Mouse (Mus musculus): ENCODE results near the gene D6Ertd527e. TPM values are rescaled to one million over a fixed set of nuclear protein-coding genes. Genes with fewer than 3 reads are reported as not detected.
A peak's percentile ranks its signal among the peaks of the same experiment; 100 is the strongest.
"Not testable (repeated sequence)": the region's sequence is repeated elsewhere in the genome, so short reads cannot be mapped to it uniquely, and the experiment has no call there.

The D6Ertd527e gene
- polyA plus RNA-seq, 1 experiment from 2014 or later, result 0.11 TPM

GRCm38 (mm10) chr6:87092476-87092875 lies 12.1 kb upstream of the D6Ertd527e start:
- WGBS, result 89% methylated on average over 5 of the region's 5 CpGs
- peaks cover 37% of the 10 kb centered on the region for H3K36me3 ChIP-seq
- no peak overlapping the region for H3K4me3 ChIP-seq
- ATAC-seq (ENCODE audit: low read depth), result no peak
- no peaks in the 10 kb centered on the region for H3K27me3 ChIP-seq
- peaks cover under 1% of the 10 kb centered on the region; the same call in 1 of the 2 replicates for H3K4me1 ChIP-seq (replicated peaks)
- no peak overlapping the region for H3K27ac ChIP-seq (replicated peaks)
- no peak overlapping the region for H3K9ac ChIP-seq
- no peak overlapping the region for H3K4me2 ChIP-seq
- H3K9me3 ChIP-seq, result no peaks in the 10 kb centered on the region

- H3K4me1 ChIP-seq (replicated peaks); H3K27me3 ChIP-seq; H3K27ac ChIP-seq (replicated peaks); H3K4me3 ChIP-seq; ATAC-seq (ENCODE audit: low read depth); H3K9me3 ChIP-seq; H3K9ac ChIP-seq; H3K4me2 ChIP-seq: not testable (repeated sequence)
- 95% methylated on average over 8 of the region's 8 CpGs for WGBS
- peaks cover 28% of the 10 kb centered on the region for H3K36me3 ChIP-seq
These were observed 10.9 kb upstream of the D6Ertd527e start for GRCm38 (mm10) chr6:87093631-87094030.

- H3K9me3 ChIP-seq, result no peaks in the 10 kb centered on the region
- ATAC-seq (ENCODE audit: low read depth), result no peak
These were observed 5.3 kb upstream of the D6Ertd527e start for GRCm38 (mm10) chr6:87099261-87099660.

GRCm38 (mm10) chr6:87099671-87100296 lies 4.8 kb upstream of the D6Ertd527e start:
- Histone ChIP-seq H3K27ac (replicated peaks) (peak overlapping the region; percentile 67), H3K4me2 (no peak overlapping the region), H3K9me3 (no peaks in the 10 kb centered on the region), H3K4me1 (replicated peaks) (peaks cover 49% of the 10 kb centered on the region), H3K27me3 (no peaks in the 10 kb centered on the region), H3K36me3 (no peaks in the 10 kb centered on the region), H3K9ac (no peak overlapping the region), H3K4me3 (no peak overlapping the region)
- WGBS, result 40% methylated on average over 7 of the region's 7 CpGs
- no peak for ATAC-seq (ENCODE audit: low read depth)

More at GRCm38 (mm10) chr6:87099261-87099660, 5.3 kb upstream of the D6Ertd527e start:
- H3K27me3 ChIP-seq, result no peaks in the 10 kb centered on the region
- WGBS, result 17% methylated on average over 3 of the region's 3 CpGs
- H3K4me2 ChIP-seq, result no peak overlapping the region
- no peak overlapping the region for H3K4me3 ChIP-seq
- H3K27ac ChIP-seq (replicated peaks), result peak overlapping the region; percentile 67
- no peaks in the 10 kb centered on the region for H3K36me3 ChIP-seq
- no peak overlapping the region for H3K9ac ChIP-seq
- peaks cover 49% of the 10 kb centered on the region for H3K4me1 ChIP-seq (replicated peaks)

- no peak for ATAC-seq (ENCODE audit: low read depth)
- Histone ChIP-seq H3K4me1 (replicated peaks) (peaks cover 49% of the 10 kb centered on the region), H3K27ac (replicated peaks) (peak overlapping the region; percentile 67), H3K9ac (no peak overlapping the region), H3K4me3 (no peak overlapping the region), H3K4me2 (no peak overlapping the region), H3K9me3 (no peaks in the 10 kb centered on the region), H3K27me3 (no peaks in the 10 kb centered on the region), H3K36me3 (no peaks in the 10 kb centered on the region)
- 88% methylated on average over 9 of the region's 9 CpGs for WGBS
These were observed 4.1 kb upstream of the D6Ertd527e start for GRCm38 (mm10) chr6:87100297-87101020.

- 18% methylated on average over 12 of the region's 12 CpGs for WGBS
- Histone ChIP-seq H3K9ac (peak overlapping the region; percentile 69), H3K27me3 (no peaks in the 10 kb centered on the region), H3K27ac (replicated peaks) (no peak overlapping the region), H3K4me1 (replicated peaks) (peaks cover 49% of the 10 kb centered on the region), H3K9me3 (no peaks in the 10 kb centered on the region), H3K36me3 (no peaks in the 10 kb centered on the region), H3K4me2 (peak overlapping the region; percentile 60), H3K4me3 (peak overlapping the region; percentile 27)
- ATAC-seq (ENCODE audit: low read depth), result peak; percentile 79
These were observed 3.1 kb upstream of the D6Ertd527e start for GRCm38 (mm10) chr6:87101281-87101954.

- peak overlapping the region; percentile 22; the same call in 1 of the 2 replicates for H3K9ac ChIP-seq
- no peaks in the 10 kb centered on the region for H3K36me3 ChIP-seq
- no peak overlapping the region for H3K4me2 ChIP-seq
- no peak; the same call in 1 of the 2 replicates for ATAC-seq (ENCODE audit: low read depth)
- H3K27me3 ChIP-seq, result no peaks in the 10 kb centered on the region
- H3K9me3 ChIP-seq, result no peaks in the 10 kb centered on the region
- no peak overlapping the region for H3K4me3 ChIP-seq
- H3K4me1 ChIP-seq (replicated peaks), result peaks cover 49% of the 10 kb centered on the region
- H3K27ac ChIP-seq (replicated peaks), result peak overlapping the region; percentile 19; the same call in 1 of the 2 replicates
- 34% methylated on average over 4 of the region's 4 CpGs for WGBS
These were observed 2.6 kb upstream of the D6Ertd527e start for GRCm38 (mm10) chr6:87101955-87102353.

- H3K27ac ChIP-seq (replicated peaks), result peak overlapping the region; percentile 19; the same call in 1 of the 2 replicates
These were observed 2.1 kb upstream of the D6Ertd527e start for GRCm38 (mm10) chr6:87102421-87102911.

GRCm38 (mm10) chr6:87103314-87103713 lies 1.2 kb upstream of the D6Ertd527e start:
- H3K27ac ChIP-seq (replicated peaks), result no peak overlapping the region
- peaks cover 41% of the 10 kb centered on the region for H3K4me1 ChIP-seq (replicated peaks)
- no peak for ATAC-seq (ENCODE audit: low read depth)
- H3K9me3 ChIP-seq, result no peaks in the 10 kb centered on the region
- WGBS, result 88% methylated on average over 1 of the region's 1 CpGs
- no peaks in the 10 kb centered on the region for H3K27me3 ChIP-seq
- H3K9ac ChIP-seq, result no peak overlapping the region
- no peak overlapping the region for H3K4me3 ChIP-seq
- no peak overlapping the region for H3K4me2 ChIP-seq
- no peaks in the 10 kb centered on the region for H3K36me3 ChIP-seq

More at GRCm38 (mm10) chr6:87102421-87102911, 2.1 kb upstream of the D6Ertd527e start:
- Histone ChIP-seq H3K4me3 (no peak overlapping the region), H3K9ac (peak overlapping the region; percentile 22), H3K9me3 (no peaks in the 10 kb centered on the region), H3K36me3 (no peaks in the 10 kb centered on the region), H3K4me2 (no peak overlapping the region), H3K4me1 (replicated peaks) (peaks cover 49% of the 10 kb centered on the region), H3K27me3 (no peaks in the 10 kb centered on the region)
- 46% methylated on average over 7 of the region's 7 CpGs for WGBS
- ATAC-seq (ENCODE audit: low read depth), result no peak

GRCm38 (mm10) chr6:87111493-87111892 lies 6.9 kb downstream of the D6Ertd527e start:
- 73% methylated on average over 1 of the region's 1 CpGs for WGBS
- ATAC-seq (ENCODE audit: low read depth), result no peak

GRCm38 (mm10) chr6:87112125-87112524 lies 7.6 kb downstream of the D6Ertd527e start:
- Histone ChIP-seq H3K4me2 (no peak overlapping the region), H3K36me3 (no peaks in the 10 kb centered on the region), H3K4me1 (replicated peaks) (0 out of 2 replicates have a peak, but pooled peaks cover 8% of the 10 kb centered on the region), H3K27ac (replicated peaks) (no peak overlapping the region), H3K27me3 (no peaks in the 10 kb centered on the region), H3K9me3 (no peaks in the 10 kb centered on the region), H3K4me3 (no peak overlapping the region), H3K9ac (no peak overlapping the region)
- ATAC-seq (ENCODE audit: low read depth), result no peak
- 70% methylated on average over 6 of the region's 6 CpGs for WGBS

More at GRCm38 (mm10) chr6:87111493-87111892, 6.9 kb downstream of the D6Ertd527e start:
- H3K4me2 ChIP-seq, result no peak overlapping the region
- 0 out of 2 replicates have a peak, but pooled peaks cover 7% of the 10 kb centered on the region for H3K4me1 ChIP-seq (replicated peaks)
- H3K27me3 ChIP-seq, result no peaks in the 10 kb centered on the region
- H3K27ac ChIP-seq (replicated peaks), result no peak overlapping the region
- H3K36me3 ChIP-seq, result no peaks in the 10 kb centered on the region
- H3K4me3 ChIP-seq, result no peak overlapping the region
- H3K9me3 ChIP-seq, result no peaks in the 10 kb centered on the region
- H3K9ac ChIP-seq, result no peak overlapping the region

- 82% methylated on average over 2 of the region's 2 CpGs for WGBS
- no peak overlapping the region for H3K4me3 ChIP-seq
- H3K9me3 ChIP-seq, result no peaks in the 10 kb centered on the region
- no peaks in the 10 kb centered on the region for H3K36me3 ChIP-seq
- H3K4me2 ChIP-seq, result no peak overlapping the region
- no peak overlapping the region for H3K9ac ChIP-seq
- no peak for ATAC-seq (ENCODE audit: low read depth)
- H3K4me1 ChIP-seq (replicated peaks), result 0 out of 2 replicates have a peak, but pooled peaks cover 8% of the 10 kb centered on the region
- no peaks in the 10 kb centered on the region for H3K27me3 ChIP-seq
- H3K27ac ChIP-seq (replicated peaks), result 0 out of 2 replicates have a peak overlapping the region, but pooled peaks have one; percentile 3
These were observed 11.4 kb downstream of the D6Ertd527e start for GRCm38 (mm10) chr6:87115981-87116380.
